In the genomic region with DNA sequence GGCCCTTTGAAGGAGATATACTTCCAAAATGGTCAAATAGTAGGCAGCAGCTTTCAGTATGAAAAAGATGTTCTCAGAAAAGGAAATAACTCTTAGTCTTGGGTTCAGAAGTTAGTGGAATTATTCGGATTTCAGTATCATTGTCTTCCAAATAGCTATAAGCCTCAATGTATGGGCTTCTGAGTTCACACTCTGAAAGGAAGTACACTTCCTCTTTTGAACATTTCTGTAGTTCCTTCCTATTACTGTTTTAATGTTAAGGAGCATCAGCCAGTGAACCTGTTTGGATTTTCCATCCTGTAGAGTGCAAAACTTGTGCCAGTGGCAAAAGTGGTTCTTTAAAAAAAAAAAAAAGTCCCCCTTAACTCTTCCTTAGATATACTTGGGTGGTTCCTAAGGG, we compare ENCODE assay signal across 21 mouse cellular contexts. TPM values are rescaled to one million over a fixed set of nuclear protein-coding genes. Genes with fewer than 3 reads are reported as not detected.
"Had no signal": no experiment of that assay in that cellular context is flagged by ENCODE, and none has a peak within 500 bp of the region (broad histone marks: within the 10 kb centered on the region; RNA-seq: fewer than 3 reads in every experiment).

No protein-coding gene starts in this region.

- H3K4me2 ChIP-seq: limb, embryonic 13.5 days; liver, embryonic 12.5 days; liver, embryonic 15.5 days; lung, embryonic 15.5 days; midbrain, embryonic 11.5 days had no signal

- H3K9me3 ChIP-seq: limb, embryonic 10.5 days; limb, embryonic 13.5 days; liver, embryonic 12.5 days; liver, embryonic 15.5 days; lung, embryonic 15.5 days had no signal

- DNase-seq: kidney, postnatal 25 days; layer of hippocampus, adult 9-11 months; liver; lung, adult 18-20 months; lung, postnatal 10 days; lung, postnatal 36 days; midbrain, embryonic 14.5 days; thymus, adult 2 months; thymus, postnatal 14 days; thymus, postnatal 4 days had no signal

- H3K9ac ChIP-seq: limb, embryonic 13.5 days; liver, embryonic 12.5 days; liver, embryonic 15.5 days; lung, embryonic 15.5 days had no signal

- H3K27me3 ChIP-seq: limb, embryonic 13.5 days; liver, embryonic 12.5 days; liver, embryonic 15.5 days; lung, embryonic 15.5 days had no signal

- H3K4me3 ChIP-seq: layer of hippocampus, adult 2 months; limb, embryonic 10.5 days; limb, embryonic 13.5 days; liver, embryonic 12.5 days; liver, embryonic 15.5 days; lung, embryonic 15.5 days had no signal

- H3K4me1 ChIP-seq: limb, embryonic 10.5 days; limb, embryonic 13.5 days; liver, embryonic 12.5 days; liver, embryonic 15.5 days; lung, embryonic 15.5 days had no signal

- H3K27ac ChIP-seq: kidney, postnatal 0 days; layer of hippocampus, adult 2 months; limb, embryonic 10.5 days; limb, embryonic 13.5 days; liver, embryonic 12.5 days; lung, embryonic 15.5 days; stomach, postnatal 0 days had no signal

- ATAC-seq: liver, embryonic 12.5 days had no signal

RNA-seq across cellular contexts. Expression of a gene that starts 13.1 kb away (rescaled TPM):
- total RNA-seq: megakaryocyte-erythroid progenitor cell, adult 5-6 weeks had no signal
- polyA plus RNA-seq: limb, embryonic 10.5 days; neural tube, embryonic 11.5 days had no signal
